Mouse (Mus musculus) mouse trophoblast stem cell (cell line): Measurements from ENCODE around the gene Cyth1.

Experiments used
- in situ Hi-C, 2 experiments: fragments of 300-500 bp; cut with MseI, MboI; formaldehyde crosslinking; loops; 2 replicates in 1 of 2; 3 replicates in 1 of 2; pipeline ENCODE4 v1.15.1; 2025

Cyth1 gene

DNA sequence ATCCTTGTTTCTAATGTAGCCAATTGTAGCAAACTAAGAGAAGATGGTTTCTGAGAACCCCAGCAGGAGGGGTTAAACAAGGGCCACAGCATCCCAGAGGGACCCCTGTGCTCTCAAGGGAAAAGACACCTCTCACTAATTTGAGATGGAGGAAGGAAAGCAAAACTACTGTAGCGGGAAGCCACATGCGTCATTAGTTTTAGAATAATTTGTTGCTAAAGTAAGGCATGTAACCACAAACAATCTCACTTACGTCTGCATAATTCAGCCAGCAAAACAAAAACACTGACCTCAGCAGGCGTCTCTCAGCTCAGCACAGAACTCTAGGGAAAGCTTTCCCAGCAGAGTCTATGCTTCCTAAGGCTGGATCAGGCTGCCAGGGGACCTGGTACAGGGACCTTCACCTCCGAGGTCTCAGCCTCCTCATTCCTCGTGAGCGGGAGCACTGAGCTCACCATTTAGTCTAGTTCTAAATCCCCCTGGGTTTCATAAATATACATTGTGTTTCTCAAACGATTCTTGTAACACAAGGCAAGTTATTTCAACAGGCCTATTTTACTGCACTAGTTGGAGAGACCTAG, 91.8 kb downstream of the Cyth1 start:
- in situ Hi-C loops, result no loop called here

DNA sequence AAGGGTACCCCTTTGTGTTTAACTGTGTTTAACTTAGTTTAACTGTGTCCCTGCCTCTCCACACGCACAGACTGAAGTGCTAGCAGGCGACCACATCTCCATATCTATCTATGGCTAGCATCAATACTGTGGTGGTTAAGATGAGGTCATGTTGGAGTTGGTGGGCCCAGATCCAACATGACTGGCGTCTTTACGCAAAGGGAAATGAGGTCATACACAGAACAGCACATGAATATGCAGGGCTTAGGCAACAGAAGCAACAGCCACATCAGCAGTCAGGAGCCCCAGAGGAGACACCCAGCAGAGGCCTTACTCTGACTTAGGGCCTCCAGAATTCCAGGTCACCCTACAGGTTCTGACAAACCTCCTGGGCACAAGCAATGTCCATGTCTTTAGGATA, 95.4 kb downstream of the Cyth1 start:
- in situ Hi-C loops, result no loop called here

DNA sequence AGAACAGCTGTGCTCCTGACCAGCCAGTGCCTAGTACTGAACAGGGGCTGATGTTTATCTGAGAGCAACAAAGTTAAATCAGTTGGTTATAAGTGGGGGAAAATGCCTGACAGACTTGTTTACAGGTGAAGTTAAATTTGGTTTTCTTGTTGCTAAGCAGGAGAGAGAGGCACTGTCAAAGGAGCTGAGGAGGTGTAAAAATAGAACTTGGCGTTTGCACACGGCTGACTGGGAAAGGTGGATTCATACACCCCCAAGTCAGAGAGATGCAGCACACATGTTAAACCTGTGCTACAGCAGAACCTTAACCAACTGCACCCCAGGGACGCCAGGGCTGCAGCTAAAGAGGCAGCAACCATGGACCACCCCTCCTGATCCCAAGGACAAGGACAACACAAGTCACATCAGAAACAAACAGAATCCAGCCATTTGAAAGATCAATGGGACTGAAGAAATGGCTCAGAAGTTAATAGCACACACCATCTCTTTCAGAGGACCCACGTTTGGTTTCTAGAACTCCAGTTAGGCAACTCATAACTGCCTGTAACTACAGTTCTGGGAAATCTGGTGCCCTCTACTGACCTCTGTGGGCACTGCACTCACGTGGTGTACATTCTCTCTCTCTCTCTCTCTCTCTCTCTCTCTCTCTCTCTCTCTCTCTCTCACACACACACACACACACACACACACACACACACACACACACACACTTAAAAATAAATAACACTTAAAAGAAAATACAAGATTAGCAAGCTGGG, 96.8 kb downstream of the Cyth1 start:
- in situ Hi-C loops, result no loop called here

DNA sequence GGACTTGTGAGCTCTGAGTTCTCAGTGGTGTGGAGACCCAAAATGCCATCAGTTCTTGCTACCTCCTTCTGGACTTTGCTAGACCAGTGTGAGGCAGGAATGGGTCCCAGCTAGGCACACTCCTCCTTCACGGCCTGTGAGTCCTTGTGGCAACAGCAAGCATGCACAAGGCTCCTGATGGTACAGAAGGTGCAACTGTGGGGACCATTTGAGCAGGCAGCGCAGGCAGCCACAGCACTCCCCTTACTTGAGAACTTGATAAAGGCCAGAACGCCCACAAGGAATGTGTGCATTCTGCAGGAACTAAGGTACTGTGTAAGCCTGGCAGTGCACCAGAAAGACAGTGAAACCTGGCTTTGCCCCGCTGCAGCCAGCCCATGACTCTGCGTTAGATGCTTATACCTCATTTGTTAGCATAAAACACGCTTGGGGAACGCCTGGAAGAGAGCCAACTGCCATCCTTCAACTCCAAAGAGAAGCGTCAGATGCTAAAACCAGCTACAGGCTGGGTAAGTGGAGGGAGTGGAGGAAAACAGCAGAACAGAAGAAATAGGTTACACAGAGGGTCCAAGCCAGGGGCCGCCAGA, 98.2 kb downstream of the Cyth1 start:
- in situ Hi-C loops, result no loop called here

DNA sequence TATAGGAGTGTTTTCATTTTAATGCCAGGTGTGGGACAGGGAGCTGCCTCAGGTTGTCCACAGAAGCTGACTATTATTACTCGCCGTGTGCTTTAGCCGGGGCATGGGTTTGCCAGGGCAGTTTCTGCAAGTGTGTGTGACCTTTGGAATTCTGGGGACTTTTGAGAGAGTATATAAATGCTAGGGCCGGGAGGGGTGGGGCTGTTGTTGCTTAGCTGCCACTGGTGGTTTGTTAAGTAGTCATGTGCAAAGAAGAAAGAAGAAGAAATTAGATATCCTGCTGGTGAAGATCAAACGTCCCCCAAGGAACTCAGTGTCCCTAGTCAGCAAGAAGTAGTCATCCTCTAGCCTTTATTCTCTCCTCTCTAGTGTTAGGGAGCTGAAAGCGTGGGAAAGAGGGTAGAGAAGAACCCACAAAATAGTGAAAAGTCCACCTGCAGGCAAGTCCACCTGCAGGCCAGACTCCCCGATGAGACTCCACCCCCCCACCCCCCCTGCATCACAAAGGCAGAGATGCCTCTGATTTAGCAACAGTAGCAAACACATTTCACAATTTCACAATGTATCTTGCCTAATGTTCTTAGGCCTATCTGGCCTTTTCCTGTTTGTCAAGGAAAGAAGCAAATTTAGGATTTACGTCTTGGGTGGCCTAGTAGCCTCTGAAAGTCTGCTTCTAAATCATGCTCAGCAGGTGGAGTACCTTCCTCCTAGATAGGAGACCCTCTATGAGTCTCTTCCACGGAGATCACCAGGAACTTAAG, 100.3 kb downstream of the Cyth1 start:
- in situ Hi-C loops, result no loop called here

DNA sequence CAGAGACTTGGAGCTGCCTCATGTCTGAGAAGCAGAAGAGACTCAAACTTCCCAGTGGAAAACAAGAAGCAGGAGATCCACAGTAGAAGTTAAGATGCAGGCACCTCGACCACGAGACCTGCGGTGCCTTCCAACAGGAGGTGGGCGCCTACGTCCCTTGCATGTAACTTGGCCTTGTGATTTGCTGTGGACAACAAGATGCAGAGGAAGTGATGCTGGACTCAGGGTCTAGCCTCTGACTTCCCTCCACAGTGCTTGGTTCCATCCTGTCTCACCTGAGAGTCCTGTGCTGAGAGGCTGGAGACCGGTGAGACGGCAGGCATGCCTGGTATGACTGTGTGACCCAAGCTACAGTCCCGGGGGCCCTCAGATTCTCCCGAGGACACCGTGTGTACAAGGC, 101.9 kb downstream of the Cyth1 start:
- in situ Hi-C loops, result no loop called here

DNA sequence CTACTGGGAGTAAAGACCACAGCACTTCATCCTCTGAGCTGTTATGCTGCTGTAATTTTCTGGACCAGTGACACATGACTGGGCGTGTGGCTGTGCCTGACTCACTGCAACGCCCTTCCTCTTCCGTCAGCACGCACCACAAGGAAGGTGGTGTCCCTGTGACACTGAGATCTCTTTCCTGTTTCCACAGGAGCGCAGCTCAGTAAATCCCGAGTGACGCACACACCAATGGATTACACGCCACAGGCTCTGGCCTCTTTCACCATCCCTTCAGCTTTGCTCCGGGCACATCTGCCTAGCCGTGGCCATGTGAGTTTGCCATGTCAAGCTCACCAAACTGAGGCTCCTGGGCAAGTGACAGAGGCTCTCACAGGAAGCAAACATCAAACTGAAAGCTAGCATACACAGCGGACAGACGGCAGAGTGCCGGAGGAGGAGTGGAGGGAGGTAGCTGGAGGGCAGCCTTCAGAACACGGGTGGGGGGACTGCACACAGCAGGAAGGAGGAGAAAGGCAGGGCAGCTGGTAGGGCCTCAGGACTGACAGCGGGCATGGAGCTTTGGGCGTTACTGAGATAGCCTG, 102.5 kb downstream of the Cyth1 start:
- in situ Hi-C loops, result no loop called here

DNA sequence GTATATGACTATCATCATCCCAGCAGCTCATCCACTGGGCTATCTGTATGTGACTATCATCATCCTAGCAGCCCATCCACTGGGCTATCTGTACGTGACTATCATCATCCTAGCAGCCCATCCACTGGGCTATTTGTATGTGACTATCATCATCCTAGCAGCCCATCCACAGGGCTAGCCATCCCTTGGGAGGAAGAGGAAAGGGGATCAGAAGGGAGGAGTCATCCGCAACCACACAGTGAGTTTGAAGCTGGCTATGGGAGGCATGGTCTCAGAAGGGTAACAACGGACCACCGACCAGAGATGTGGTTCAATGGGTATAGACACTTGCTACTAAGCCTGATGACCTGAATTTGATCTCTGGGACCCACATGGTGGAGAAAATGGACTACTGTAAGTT, 103.3 kb downstream of the Cyth1 start:
- in situ Hi-C loops, result no loop called here

DNA sequence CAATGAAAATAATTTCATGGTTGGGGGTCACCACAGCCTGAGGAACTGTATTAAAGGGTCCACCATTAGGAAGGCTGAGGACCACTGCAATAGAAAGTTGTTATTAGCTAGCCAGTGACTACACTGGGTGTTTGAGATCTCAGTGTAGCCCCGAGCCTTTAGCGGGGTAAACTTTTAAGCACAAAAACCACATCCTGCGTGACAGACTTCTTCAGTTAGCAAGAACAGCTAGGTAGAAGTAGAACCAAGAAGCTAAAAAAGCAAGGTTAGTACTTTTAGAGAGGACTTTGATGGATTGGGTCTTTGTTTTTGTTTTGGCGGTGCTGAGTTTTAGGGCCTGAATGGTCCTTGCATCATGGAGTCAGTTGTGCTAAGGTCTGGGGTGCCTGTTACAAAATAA, 104.7 kb downstream of the Cyth1 start:
- in situ Hi-C loops, result no loop called here

DNA sequence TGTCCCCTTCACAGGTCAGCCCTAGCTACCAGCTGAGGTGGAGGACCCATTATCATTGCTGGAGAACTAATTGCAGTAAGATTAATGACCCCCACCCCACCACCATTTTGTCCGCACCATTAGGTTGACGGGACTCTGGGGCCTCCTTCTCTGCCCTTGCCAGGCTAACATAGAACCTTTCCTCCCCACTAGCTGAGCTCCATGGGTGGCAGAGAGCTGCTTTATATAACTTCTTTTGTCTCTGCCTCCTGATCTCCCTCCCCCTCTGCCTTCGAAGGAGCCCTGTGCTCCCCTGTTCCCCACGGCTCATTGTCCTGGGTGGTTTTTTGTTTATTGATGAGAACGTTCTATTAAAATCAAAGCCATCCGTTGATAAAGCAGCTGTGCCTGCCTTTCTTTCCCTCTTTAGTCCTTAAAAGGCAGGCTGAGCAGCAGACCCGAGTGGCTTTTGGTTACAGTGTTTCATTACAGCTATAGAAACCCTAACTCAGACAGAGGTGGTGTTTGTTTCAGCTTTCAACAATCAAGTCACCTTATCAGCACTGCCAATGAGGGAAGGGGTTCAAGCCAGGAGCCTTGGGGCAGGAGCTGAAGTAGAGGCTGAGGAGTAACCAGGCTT, 105.7 kb downstream of the Cyth1 start:
- in situ Hi-C loops, result no loop called here

DNA sequence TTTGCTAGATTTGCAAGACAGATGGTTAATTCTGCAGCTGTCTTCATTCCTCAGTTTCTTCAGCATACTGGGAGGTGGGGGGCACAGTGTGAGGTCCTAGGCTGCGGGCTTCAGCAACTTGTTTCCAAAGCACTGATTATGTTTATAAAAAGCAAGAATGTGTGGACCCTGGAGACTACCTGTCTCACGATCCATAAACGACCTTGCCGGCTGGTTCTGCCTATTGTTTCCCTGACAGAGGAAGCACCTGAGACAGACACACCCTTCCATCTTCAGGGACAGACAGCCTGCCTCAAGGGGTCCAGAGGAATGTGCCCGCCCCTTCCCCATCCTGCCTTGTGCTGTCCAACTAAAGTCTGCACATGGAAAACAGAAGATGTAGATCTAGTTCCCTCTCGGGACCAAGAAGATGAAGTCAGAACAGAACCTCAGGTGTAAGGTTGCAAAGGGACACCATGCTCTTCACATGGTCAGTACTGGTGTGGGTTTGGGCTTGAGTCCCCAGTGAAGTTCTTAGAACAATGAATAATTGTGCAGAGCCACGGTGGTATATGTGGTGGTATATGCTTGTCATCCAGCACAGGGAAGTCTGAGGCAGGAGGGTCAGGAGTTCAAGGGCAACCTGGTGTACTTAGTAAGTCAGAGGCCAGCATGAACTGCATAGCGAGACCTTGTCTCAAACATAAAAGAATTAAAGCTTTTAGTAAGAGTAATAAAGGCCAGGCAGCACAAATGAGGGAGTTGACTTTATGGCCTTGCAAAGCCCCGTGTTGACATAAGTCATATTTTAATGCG, 107.4 kb downstream of the Cyth1 start:
- in situ Hi-C loops, result no loop called here

DNA sequence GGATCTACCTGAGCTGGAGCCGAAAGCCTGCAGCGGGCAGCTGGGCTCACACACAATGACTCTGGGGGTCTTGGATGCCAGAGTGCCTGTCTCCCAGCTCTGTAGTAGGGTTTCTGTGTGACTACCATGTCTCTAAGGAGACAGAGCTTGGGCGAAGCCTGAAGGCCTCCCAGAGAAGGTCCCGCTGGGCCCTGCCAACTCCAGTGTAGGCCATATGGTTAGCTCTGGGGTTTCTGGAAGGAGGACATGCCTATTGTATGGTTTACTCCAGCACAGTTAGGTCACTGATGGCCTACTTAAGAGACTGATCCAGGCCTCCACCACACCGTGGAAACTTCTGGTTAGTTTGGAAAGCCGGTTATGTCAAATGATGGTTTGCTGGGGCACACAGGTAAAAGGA, 110.0 kb downstream of the Cyth1 start:
- in situ Hi-C loops, result no loop called here

DNA sequence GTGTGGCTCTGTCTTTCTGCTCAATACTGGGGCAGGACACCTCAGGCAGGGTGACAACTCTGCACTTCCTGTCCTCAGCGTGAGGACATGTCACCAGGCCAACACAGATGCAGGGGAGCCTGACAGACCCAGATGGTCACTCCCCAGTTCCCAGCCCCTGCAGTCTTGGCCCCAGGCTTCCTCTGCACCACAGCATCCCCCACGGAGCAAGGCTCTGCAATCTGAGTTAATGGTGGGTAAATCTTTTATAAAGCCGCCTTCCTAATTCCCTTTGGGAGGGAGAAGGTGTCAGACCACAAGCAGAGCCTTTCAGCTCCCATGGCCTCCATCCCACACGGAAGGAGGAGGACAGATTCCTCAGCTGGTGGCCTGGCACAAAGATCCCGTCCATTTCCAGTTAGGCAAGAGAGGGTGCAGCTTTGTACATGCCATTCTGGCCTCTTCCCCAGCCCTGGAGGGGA, 112.2 kb downstream of the Cyth1 start:
- in situ Hi-C loops, result no loop called here

DNA sequence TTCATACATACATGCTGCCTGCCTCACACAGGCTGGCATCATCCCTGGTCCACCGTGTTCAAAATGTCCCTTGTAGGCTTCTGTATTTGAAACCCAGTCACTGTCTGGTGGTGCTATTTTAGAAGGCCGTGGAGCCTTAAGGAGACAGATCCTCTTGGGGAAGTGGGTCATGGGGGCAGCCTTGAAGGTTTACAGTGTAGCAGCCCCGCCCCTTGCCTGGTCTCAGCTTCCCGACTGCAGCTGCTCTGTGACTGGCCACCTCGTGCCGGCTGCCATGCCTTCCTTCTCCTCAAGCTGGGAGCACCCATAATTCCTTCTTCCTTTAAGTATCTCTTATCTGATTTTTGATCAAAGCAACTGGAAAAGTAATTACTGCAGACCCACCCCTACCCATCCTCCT, 113.1 kb downstream of the Cyth1 start:
- in situ Hi-C loops, result no loop called here

DNA sequence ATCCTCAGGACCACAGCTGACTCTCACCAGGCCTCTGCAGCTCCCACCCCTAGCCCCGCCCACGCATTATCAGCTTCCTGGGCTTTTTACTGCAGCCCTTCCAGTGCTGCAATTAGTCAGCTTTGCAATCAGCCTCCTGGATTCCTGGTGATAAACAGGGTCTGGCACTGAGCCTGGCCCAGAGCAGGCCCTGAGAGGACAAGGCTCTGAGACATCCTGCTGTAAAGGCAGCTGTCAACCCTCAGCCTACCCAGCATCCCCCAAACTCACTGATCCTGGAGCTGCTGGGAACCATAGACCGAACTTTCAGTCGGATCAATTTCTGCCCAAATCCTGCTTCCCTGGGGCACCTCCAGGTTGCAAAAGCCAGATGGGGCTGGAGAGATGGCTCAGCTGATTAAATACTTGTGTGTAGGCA, 114.6 kb downstream of the Cyth1 start:
- in situ Hi-C loops, result no loop called here

DNA sequence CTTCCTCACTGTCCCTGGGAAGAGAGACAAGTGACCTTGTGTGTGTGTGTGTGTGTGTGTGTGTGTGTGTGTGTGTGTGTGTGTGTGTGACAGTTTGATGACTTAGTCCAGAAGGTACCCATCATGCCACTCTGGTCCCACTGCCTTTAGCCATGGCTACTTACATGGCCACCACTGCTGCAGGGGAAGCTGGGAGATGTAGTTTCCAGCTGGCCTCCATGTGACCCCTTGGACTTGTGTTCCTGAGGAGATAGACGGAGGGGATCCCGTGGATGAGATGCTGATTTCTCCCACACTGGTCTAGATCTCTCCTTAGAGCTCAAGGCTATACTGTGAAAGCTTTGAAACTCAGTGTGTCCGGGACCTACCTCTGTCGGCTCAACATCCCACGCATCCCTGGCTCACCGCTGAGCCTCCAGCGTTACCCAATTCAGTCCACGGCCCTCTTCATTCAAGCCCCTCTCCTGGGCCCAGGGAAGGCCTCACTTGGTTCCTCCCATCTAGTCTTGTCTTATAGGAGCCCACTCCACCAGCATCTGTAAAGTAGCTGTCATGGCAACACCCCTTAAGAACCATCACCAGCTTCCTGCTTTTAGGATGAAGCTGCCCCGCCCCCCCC, 115.2 kb downstream of the Cyth1 start:
- in situ Hi-C loops, result no loop called here

DNA sequence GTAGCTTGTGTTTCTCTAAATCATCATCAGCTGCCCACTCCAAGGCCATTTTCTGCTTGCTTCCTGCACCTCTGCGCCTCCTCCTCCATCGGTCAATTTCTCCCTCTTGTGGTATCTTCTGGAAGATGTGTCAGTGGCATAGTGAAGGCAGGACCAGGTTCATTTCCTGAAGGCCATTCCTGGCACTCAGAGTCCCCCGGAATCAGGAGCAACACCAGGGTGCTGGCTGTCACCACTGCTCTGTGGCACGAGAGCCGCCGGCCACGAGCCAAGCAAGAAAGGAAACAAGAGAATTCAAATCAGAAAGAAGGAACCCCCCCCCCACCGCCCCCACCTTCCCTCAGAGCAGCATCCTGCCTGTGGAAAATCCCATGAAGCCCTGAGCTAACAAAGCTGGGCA, 116.3 kb downstream of the Cyth1 start:
- in situ Hi-C loops, result no loop called here

DNA sequence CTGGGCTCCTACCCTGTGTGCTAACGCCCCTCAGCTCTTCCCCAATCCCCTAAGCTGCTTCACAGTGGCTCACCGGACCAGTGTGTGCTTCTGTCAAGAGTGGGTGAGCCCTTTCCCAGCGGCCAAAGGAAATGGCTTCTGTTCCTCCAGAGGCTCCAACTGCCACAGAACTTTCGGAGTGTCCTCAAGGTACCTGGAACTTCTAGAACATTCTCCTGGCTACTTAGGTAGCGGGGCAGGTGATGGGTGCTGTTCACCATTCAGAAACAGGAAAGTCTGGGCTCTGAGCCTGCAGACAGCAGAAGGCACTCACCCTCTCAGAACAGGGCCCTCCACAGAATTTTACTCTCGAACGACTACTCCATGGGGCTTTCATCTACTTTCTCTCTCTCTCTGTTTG, 117.9 kb downstream of the Cyth1 start, which contains the start of gene Dnah17:
TSS of gene Dnah17 (minus strand) at position 101 of the 400 bp plus-strand sequence.
- in situ Hi-C loops, result no loop called here

DNA sequence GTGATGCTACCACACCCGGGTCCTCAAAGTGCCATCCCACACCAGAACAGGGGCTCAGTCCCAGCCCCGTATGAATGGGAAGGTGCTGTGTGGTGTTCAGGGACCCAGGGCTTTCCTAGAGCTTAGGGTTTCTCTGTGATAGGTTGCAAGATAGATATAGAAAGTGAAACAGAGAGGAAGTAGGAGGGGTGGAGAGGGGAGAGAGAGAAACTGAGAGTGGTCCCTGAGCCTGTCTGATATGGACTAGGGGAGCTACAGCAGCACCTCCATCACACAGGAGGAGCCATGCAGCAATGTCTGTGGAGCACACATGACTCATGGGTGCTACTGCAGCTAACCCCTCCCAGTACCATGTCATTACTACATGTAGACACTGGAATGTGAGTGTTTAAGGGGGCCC, 118.6 kb downstream of the Cyth1 start:
- in situ Hi-C loops, result no loop called here

DNA sequence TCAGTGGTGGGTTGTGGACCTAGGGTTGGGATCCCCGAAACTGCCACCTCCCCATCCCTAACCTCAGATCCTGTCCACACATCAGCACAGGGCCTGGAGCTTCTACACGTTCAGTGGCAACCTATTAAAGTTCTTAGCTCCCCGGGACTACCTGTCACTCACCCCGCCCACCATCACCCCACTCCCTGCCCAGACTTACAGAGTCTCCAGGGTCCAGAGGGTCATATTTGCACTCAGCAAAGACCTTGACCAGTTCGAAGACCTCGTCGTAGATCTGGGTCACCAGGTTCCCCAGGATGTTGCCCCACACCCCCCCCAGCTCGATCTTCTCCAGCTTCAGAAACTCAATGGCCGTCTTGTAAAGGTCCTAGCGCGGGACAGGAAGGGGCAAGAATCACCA, 126.8 kb downstream of the Cyth1 start:
- in situ Hi-C loops, result no loop called here
